Mouse (Mus musculus): ENCODE measurements around the gene Vps18. TPM values are rescaled to one million over a fixed set of nuclear protein-coding genes. Genes with fewer than 3 reads are reported as not detected.

The Vps18 gene
- polyA plus RNA-seq, 1 experiment from 2014 or later: 10.3 TPM

DNA sequence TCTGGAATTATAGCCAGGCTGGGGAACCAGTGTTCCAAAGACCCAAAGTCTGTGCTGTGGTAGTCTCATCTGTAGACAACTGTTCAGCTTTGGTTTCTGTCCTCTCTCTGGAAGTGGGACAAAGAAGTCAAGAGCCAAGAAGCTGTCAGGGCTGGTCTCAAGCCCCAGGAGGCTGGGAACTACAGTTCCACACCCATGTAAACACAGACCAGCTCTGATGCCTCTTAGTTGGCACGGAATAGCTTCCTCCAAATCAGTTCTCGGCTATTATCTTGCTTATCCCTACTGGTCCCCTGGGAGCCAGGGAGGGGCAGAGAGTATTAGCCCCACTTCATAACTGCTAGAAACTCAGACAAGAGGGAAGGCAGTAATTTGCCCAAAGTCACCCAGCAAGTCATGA, 27.2 kb upstream of the Vps18 start:
- no peak overlapping the region for H3K4me2 ChIP-seq
- H3K27me3 ChIP-seq: no peaks in the 10 kb centered on the region
- H3K4me1 ChIP-seq (replicated peaks): peaks cover 12% of the 10 kb centered on the region
- no peaks in the 10 kb centered on the region for H3K36me3 ChIP-seq
- WGBS: 21% methylated on average over 2 of the region's 2 CpGs
- no peak for ATAC-seq (replicated peaks; ENCODE audit: insufficient number of reproducible peaks, insufficient read depth, low FRiP score, low read depth)
- H3K27ac ChIP-seq: no peak overlapping the region
- no peak overlapping the region for H3K9ac ChIP-seq
- H3K4me3 ChIP-seq: no peak overlapping the region
- no peaks in the 10 kb centered on the region for H3K9me3 ChIP-seq (replicated peaks)

DNA sequence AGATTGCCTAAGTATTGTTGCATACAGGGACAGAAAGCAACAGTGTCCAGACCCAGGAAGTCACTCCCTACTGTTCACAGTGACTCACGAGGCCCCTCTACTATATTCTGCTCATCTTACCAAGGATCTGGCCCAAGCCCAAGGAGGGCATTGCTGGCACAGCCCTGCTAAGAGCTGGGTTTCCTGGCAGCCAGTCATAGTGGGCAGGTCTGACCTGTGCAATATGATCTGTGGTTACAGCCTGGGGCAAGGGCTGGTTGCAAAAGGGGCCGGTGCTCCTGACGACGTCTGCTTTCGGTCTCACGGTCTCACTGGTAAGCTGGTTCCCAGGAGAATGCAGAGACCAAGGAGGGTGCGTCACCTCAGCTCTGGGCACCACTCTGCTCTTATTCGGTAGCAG, 25.6 kb upstream of the Vps18 start:
- ATAC-seq (replicated peaks; ENCODE audit: insufficient number of reproducible peaks, insufficient read depth, low FRiP score, low read depth): peak; percentile 58; the same call in 1 of the 2 replicates
- Histone ChIP-seq H3K4me1 (replicated peaks) (peaks cover 12% of the 10 kb centered on the region), H3K9ac (no peak overlapping the region), H3K27me3 (no peaks in the 10 kb centered on the region), H3K27ac (no peak overlapping the region), H3K9me3 (replicated peaks) (no peaks in the 10 kb centered on the region), H3K4me2 (peak overlapping the region; percentile 42), H3K4me3 (peak overlapping the region; percentile 11; the same call in 1 of the 2 replicates), H3K36me3 (no peaks in the 10 kb centered on the region)
- WGBS: 26% methylated on average over 8 of the region's 8 CpGs

DNA sequence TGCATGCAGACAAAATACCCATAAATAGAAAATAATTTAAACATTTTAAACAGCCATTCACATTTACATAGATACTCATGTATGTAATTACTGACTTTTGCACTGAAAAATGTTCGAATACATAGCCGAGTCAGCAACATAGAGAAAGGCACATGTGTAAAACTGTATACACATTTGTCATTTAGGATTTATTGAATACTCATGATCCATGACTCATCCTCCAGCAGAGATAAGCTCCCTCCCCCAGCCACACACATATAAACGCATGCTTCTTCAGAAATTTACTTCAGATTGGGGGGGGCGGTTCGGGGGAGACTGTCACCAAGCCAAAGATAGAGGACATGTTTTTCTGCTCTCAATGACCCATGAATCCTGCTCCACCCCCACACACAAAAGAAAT, 24.7 kb upstream of the Vps18 start:
- no peaks in the 10 kb centered on the region for H3K9me3 ChIP-seq (replicated peaks)
- H3K4me2 ChIP-seq: no peak overlapping the region
- H3K27me3 ChIP-seq: peaks cover 7% of the 10 kb centered on the region; the same call in 1 of the 2 replicates
- H3K27ac ChIP-seq: no peak overlapping the region
- H3K4me1 ChIP-seq (replicated peaks): peaks cover 12% of the 10 kb centered on the region
- H3K9ac ChIP-seq: no peak overlapping the region
- no peaks in the 10 kb centered on the region for H3K36me3 ChIP-seq
- no peak for ATAC-seq (replicated peaks; ENCODE audit: insufficient number of reproducible peaks, insufficient read depth, low FRiP score, low read depth)
- WGBS: 64% methylated on average over 5 of the region's 5 CpGs
- no peak overlapping the region for H3K4me3 ChIP-seq

DNA sequence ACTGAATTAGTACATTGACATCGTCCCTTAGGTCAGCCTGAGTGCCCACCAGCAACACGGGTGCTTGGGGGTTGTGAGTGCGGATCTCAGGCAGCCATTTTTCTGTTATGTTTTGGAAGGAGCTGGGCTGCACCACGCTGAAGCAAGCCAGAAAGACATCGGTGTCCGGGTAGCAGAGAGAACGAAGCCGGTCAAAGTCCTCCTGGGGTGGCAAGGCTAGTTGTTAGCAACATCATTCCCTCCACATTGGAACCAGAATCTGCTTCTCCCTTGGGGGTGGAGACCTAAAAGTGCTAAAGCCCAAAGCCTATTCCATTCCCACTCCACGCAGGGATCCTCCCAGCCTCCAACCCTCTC, 18.3 kb upstream of the Vps18 start:
- H3K27me3 ChIP-seq: peaks cover 29% of the 10 kb centered on the region
- WGBS: 55% methylated on average over 9 of the region's 9 CpGs
- H3K9ac ChIP-seq: no peak overlapping the region
- peaks cover 5% of the 10 kb centered on the region; the same call in 1 of the 2 replicates for H3K4me1 ChIP-seq (replicated peaks)
- peak overlapping the region; percentile 99 for H3K4me2 ChIP-seq
- no peak for ATAC-seq (replicated peaks; ENCODE audit: insufficient number of reproducible peaks, insufficient read depth, low FRiP score, low read depth)
- H3K36me3 ChIP-seq: no peaks in the 10 kb centered on the region
- H3K4me3 ChIP-seq: peak overlapping the region; percentile 66
- H3K9me3 ChIP-seq (replicated peaks): no peaks in the 10 kb centered on the region
- H3K27ac ChIP-seq: no peak overlapping the region

GRCm38 (mm10) chr2:119270643-119271331, 17.8 kb upstream of the Vps18 start, which contains the start of gene Rhov:
TSS of gene Rhov (minus strand) at chr2:119271272.
- peaks cover 5% of the 10 kb centered on the region; the same call in 1 of the 2 replicates for H3K4me1 ChIP-seq (replicated peaks)
- peak within 1 kb of the TSS; percentile 99 for H3K4me2 ChIP-seq
- H3K36me3 ChIP-seq: no peaks in the 10 kb centered on the region
- H3K9me3 ChIP-seq (replicated peaks): no peaks in the 10 kb centered on the region
- peak within 1 kb of the TSS; percentile 65 for H3K9ac ChIP-seq
- 1% methylated on average over 49 of the region's 49 CpGs for WGBS
- no peak within 1 kb of the TSS for H3K27ac ChIP-seq
- H3K27me3 ChIP-seq: peaks cover 29% of the 10 kb centered on the region
- H3K4me3 ChIP-seq: peak within 1 kb of the TSS; percentile 66
- peak; percentile 84 for ATAC-seq (replicated peaks; ENCODE audit: insufficient number of reproducible peaks, insufficient read depth, low FRiP score, low read depth)

DNA sequence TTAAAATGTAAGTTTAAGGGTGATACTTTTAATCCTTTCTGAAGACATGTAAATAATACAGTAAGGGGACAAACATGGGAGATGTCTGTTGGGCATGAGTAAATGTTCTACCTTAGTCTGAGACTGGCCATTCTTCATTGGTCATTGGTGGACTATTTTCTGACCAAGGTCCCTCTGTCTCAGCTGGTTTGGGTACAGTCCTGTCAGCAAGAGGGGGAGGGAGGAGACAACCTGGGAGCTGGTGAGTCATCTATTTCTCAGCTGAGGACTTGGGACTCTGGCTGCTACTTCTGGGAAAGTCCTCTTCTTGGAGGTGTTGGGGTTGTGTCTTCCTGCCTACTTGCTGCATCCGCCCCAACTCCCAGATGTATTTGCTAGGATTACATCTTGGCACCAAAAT, 14.4 kb upstream of the Vps18 start:
- ATAC-seq (replicated peaks; ENCODE audit: insufficient number of reproducible peaks, insufficient read depth, low FRiP score, low read depth): no peak
- Histone ChIP-seq H3K27ac (no peak overlapping the region), H3K9me3 (replicated peaks) (no peaks in the 10 kb centered on the region), H3K36me3 (no peaks in the 10 kb centered on the region), H3K4me1 (replicated peaks) (peaks cover 5% of the 10 kb centered on the region; the same call in 1 of the 2 replicates), H3K4me2 (no peak overlapping the region), H3K9ac (no peak overlapping the region), H3K4me3 (no peak overlapping the region), H3K27me3 (peaks cover 19% of the 10 kb centered on the region)
- WGBS: 77% methylated on average over 1 of the region's 1 CpGs

DNA sequence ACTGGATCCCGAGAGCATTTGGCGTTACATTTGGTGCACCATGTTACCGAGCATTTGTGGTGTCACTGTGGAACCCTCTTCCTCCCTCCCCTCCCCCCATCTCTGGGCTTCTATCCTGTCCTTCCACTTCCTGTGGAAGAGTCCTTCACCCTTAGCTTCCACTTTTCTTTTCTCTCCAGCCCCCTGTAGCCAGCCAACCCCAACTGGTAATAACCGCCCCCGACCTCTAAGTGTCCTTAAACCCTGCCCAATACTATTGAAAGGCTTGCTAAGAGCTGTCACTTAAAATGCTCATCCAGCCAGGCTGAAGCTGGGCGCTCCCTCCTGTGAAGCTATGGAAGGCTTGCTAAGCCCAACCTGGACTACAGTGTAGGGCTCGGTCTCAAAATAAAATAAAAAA, 11.6 kb upstream of the Vps18 start:
- H3K4me3 ChIP-seq: no peak overlapping the region
- ATAC-seq (replicated peaks; ENCODE audit: insufficient number of reproducible peaks, insufficient read depth, low FRiP score, low read depth): no peak
- WGBS: 65% methylated on average over 7 of the region's 7 CpGs
- H3K36me3 ChIP-seq: no peaks in the 10 kb centered on the region
- H3K27ac ChIP-seq: no peak overlapping the region
- no peak overlapping the region for H3K9ac ChIP-seq
- no peaks in the 10 kb centered on the region for H3K4me1 ChIP-seq (replicated peaks)
- no peak overlapping the region for H3K4me2 ChIP-seq
- no peaks in the 10 kb centered on the region for H3K27me3 ChIP-seq
- no peaks in the 10 kb centered on the region for H3K9me3 ChIP-seq (replicated peaks)

GRCm38 (mm10) chr2:119277810-119278209, 10.7 kb upstream of the Vps18 start:
- no peaks in the 10 kb centered on the region for H3K27me3 ChIP-seq
- H3K4me1 ChIP-seq (replicated peaks): no peaks in the 10 kb centered on the region
- H3K4me3 ChIP-seq: no peak overlapping the region
- no peak overlapping the region for H3K9ac ChIP-seq
- H3K27ac ChIP-seq: no peak overlapping the region
- no peaks in the 10 kb centered on the region for H3K36me3 ChIP-seq
- ATAC-seq (replicated peaks; ENCODE audit: insufficient number of reproducible peaks, insufficient read depth, low FRiP score, low read depth): no peak
- no peak overlapping the region for H3K4me2 ChIP-seq
- H3K9me3 ChIP-seq (replicated peaks): no peaks in the 10 kb centered on the region
- 91% methylated on average over 23 of the region's 23 CpGs for WGBS

GRCm38 (mm10) chr2:119281899-119282565, 6.5 kb upstream of the Vps18 start:
- no peak overlapping the region for H3K9ac ChIP-seq
- no peaks in the 10 kb centered on the region for H3K36me3 ChIP-seq

DNA sequence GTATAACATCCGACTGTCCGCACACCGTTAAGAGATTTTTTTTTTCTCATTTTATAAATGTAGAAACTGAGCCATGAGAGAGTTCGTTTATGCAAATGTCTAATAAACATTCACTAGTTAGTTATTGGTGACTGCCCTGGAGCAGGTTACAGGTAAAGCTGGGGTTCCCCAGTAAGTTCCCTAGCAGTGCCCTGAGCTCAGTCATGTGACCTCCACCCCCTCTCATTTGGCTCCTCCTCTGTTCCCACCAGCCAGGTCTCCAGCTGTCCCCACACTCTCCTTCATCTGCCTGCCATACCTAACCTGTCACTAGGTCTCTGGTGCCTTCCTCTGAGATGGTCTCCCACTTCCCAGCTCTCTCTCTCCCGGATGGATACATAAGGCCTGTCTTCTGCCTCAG, 1.2 kb upstream of the Vps18 start:
- WGBS: 86% methylated on average over 5 of the region's 5 CpGs
- H3K4me3 ChIP-seq: no peak overlapping the region
- peaks cover 20% of the 10 kb centered on the region for H3K36me3 ChIP-seq
- H3K27me3 ChIP-seq: no peaks in the 10 kb centered on the region
- H3K4me2 ChIP-seq: no peak overlapping the region
- H3K9ac ChIP-seq: peak overlapping the region; percentile 49; the same call in 1 of the 2 replicates
- H3K9me3 ChIP-seq (replicated peaks): no peaks in the 10 kb centered on the region
- no peak for ATAC-seq (replicated peaks; ENCODE audit: insufficient number of reproducible peaks, insufficient read depth, low FRiP score, low read depth)
- H3K27ac ChIP-seq: no peak overlapping the region
- H3K4me1 ChIP-seq (replicated peaks): peaks cover 16% of the 10 kb centered on the region

More at GRCm38 (mm10) chr2:119281899-119282565, 6.5 kb upstream of the Vps18 start:
- ATAC-seq (replicated peaks; ENCODE audit: insufficient number of reproducible peaks, insufficient read depth, low FRiP score, low read depth): no peak
- Histone ChIP-seq H3K4me3 (no peak overlapping the region), H3K9me3 (replicated peaks) (no peaks in the 10 kb centered on the region), H3K4me2 (no peak overlapping the region), H3K27me3 (no peaks in the 10 kb centered on the region), H3K4me1 (replicated peaks) (no peaks in the 10 kb centered on the region), H3K27ac (no peak overlapping the region)
- WGBS: 63% methylated on average over 7 of the region's 7 CpGs

DNA sequence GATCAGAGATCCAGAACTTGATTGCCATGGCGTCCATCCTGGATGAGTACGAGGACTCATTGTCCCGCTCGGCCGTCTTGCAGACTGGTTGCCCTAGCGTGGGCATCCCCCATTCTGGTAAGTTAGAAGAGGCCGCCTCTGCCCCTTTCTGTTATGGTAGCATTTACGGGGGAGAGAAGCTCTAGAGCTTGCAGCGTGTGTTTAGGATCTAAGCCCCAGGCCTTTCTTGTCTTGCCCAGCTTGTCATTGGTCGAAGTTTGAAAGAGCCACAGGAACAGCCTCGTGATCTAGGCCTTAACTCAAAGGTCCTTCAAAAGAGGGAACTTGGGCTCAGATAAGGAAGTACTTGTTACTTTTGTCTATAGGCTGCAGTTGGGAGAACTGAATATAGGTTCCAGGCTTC, 475 bp downstream of the Vps18 start:
- peak overlapping the region; percentile 58 for H3K27ac ChIP-seq
- H3K9ac ChIP-seq: peak overlapping the region; percentile 70
- peaks cover 36% of the 10 kb centered on the region for H3K36me3 ChIP-seq
- H3K27me3 ChIP-seq: no peaks in the 10 kb centered on the region
- no peak for ATAC-seq (replicated peaks; ENCODE audit: insufficient number of reproducible peaks, insufficient read depth, low FRiP score, low read depth)
- peak overlapping the region; percentile 70 for H3K4me3 ChIP-seq
- H3K4me1 ChIP-seq (replicated peaks): peaks cover 16% of the 10 kb centered on the region
- no peaks in the 10 kb centered on the region for H3K9me3 ChIP-seq (replicated peaks)
- under 1% methylated on average over 11 of the region's 11 CpGs for WGBS
- peak overlapping the region; percentile 92 for H3K4me2 ChIP-seq

Data from heart, embryonic 15.5 days (tissue).